Mouse (Mus musculus): ENCODE data around the gene Erich4.

DNA sequence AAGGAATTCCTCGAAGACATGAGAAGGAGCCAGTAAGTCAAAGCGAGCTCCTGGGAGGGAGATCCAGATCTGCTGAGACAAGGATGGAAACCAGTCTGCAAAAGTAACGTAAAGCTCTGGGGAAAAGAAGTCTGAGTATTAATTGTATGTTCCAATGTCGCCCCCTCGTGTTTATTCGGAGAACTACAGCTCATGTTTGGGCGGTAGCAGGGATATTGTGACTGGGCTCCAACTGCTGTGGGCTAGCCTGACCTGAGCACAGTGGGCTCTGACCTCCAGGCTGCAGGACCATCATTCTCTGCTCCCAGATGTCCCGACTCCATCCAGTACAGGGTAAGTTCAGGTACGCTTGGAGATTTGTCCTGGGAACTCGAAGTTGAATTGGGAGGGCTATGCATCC lies 16.0 kb downstream of the Erich4 start:
- no peak for TF ChIP-seq POLR2A (IDR thresholded peaks at IDR 0.05; ENCODE audit: low read depth, low read length)
- no peak for TF ChIP-seq CTCF (IDR thresholded peaks at IDR 0.05; ENCODE audit: borderline replicate concordance, insufficient read depth, low read length)

Data from embryonic fibroblast, embryonic 13.5 days (primary cell).